Mouse (Mus musculus) A20 (cell line): ENCODE measurements at regions not wholly inside any gene's neighbourhood (a gene's known extent, or its start where the extent isn't known, plus 50 kb on each side); places are given as distances from the start of the nearest gene placed in this dataset.

ENCODE experiments used
- DNase-seq: peaks from one replicate; pipeline ENCODE4 v3.0.0-alpha.2; 2011; ENCODE audit warnings: low read depth, low spot score

GRCm38 (mm10) chr11:64230071-64230470 is 150.8 kb upstream of the Cox10 start:
- DNase-seq = no peak

- DNase-seq = no peak
Measured at GRCm38 (mm10) chr11:64220888-64221287, 141.6 kb upstream of the Cox10 start.

GRCm38 (mm10) chr11:64217181-64217580 is 137.9 kb upstream of the Cox10 start:
- no peak for DNase-seq

- no peak for DNase-seq
Measured at GRCm38 (mm10) chr11:64210916-64211315, 131.6 kb upstream of the Cox10 start.

- DNase-seq = peak; percentile 2
Measured at GRCm38 (mm10) chr11:64208306-64208705, 129.0 kb upstream of the Cox10 start.

- DNase-seq = no peak
Measured at GRCm38 (mm10) chr11:64207358-64207864, 128.1 kb upstream of the Cox10 start.

GRCm38 (mm10) chr11:64206155-64206554 is 126.9 kb upstream of the Cox10 start:
- no peak for DNase-seq

GRCm38 (mm10) chr11:64205069-64205468 is 125.8 kb upstream of the Cox10 start:
- DNase-seq = no peak

GRCm38 (mm10) chr11:64204305-64204704 is 125.0 kb upstream of the Cox10 start:
- no peak for DNase-seq

GRCm38 (mm10) chr11:64200874-64201273 is 121.6 kb upstream of the Cox10 start:
- DNase-seq = no peak

- DNase-seq = no peak
Measured at GRCm38 (mm10) chr11:64195272-64195671, 116.0 kb upstream of the Cox10 start.

- no peak for DNase-seq
Measured at GRCm38 (mm10) chr11:64188701-64189100, 109.4 kb upstream of the Cox10 start.

- no peak for DNase-seq
Measured at GRCm38 (mm10) chr11:64187488-64188444, 108.5 kb upstream of the Cox10 start.

- DNase-seq = no peak
Measured at GRCm38 (mm10) chr11:64187007-64187406, 107.7 kb upstream of the Cox10 start.

GRCm38 (mm10) chr11:64186590-64186989 is 107.3 kb upstream of the Cox10 start:
- DNase-seq = no peak

GRCm38 (mm10) chr11:64180036-64180435 is 100.8 kb upstream of the Cox10 start:
- no peak for DNase-seq

GRCm38 (mm10) chr11:64173421-64174062 is 94.3 kb upstream of the Cox10 start:
- no peak for DNase-seq

GRCm38 (mm10) chr11:64172926-64173325 is 93.7 kb upstream of the Cox10 start:
- no peak for DNase-seq

- DNase-seq = no peak
Measured at GRCm38 (mm10) chr11:64168626-64169025, 89.4 kb upstream of the Cox10 start.

- DNase-seq = no peak
Measured at GRCm38 (mm10) chr11:64164796-64165195, 85.5 kb upstream of the Cox10 start.

- no peak for DNase-seq
Measured at GRCm38 (mm10) chr11:64158281-64158680, 79.0 kb upstream of the Cox10 start.

- DNase-seq = no peak
Measured at GRCm38 (mm10) chr11:64156640-64157039, 77.4 kb upstream of the Cox10 start.

- DNase-seq = no peak
Measured at GRCm38 (mm10) chr11:64139483-64139882, 60.2 kb upstream of the Cox10 start.
